ENCODE assay signal across 8 mouse cellular contexts in genomic region chr19:36832951-36833787, GRCm38 (mm10). TPM values are rescaled to one million over a fixed set of nuclear protein-coding genes. Genes with fewer than 3 reads are reported as not detected.
DNase-seq lines count a peak whose midpoint lies in the region; ATAC-seq and TF ChIP-seq lines count a peak whose summit lies in the region.

No protein-coding gene starts in this region.

- no peaks in the 10 kb centered on the region for H3K27me3 ChIP-seq in forebrain, embryonic 13.5 days
- no peaks in the 10 kb centered on the region for H3K27me3 ChIP-seq in hindbrain, embryonic 12.5 days
- H3K27me3 ChIP-seq in limb, embryonic 14.5 days (ENCODE audit: control insufficient read depth, insufficient read depth, low read length): no peaks in the 10 kb centered on the region
- H3K27me3 ChIP-seq in midbrain, embryonic 14.5 days (ENCODE audit: control insufficient read depth, insufficient read depth, low read length): no peaks in the 10 kb centered on the region

- H3K36me3 ChIP-seq in forebrain, embryonic 13.5 days (ENCODE audit: poor library complexity, severe bottlenecking): 0 out of 2 replicates have a peak, but pooled peaks cover 1% of the 10 kb centered on the region
- no peaks in the 10 kb centered on the region for H3K36me3 ChIP-seq in hindbrain, embryonic 12.5 days
- H3K36me3 ChIP-seq in limb, embryonic 14.5 days (ENCODE audit: control insufficient read depth, insufficient read depth, low read length): 0 out of 2 replicates have a peak, but pooled peaks cover under 1% of the 10 kb centered on the region
- H3K36me3 ChIP-seq in midbrain, embryonic 14.5 days (ENCODE audit: control insufficient read depth, insufficient read depth, low read length): peaks cover 2% of the 10 kb centered on the region; the same call in 1 of the 2 replicates

- 7% methylated on average over 19 of the region's 19 CpGs for WGBS in forebrain, embryonic 13.5 days
- 6% methylated on average over 19 of the region's 19 CpGs for WGBS in hindbrain, embryonic 12.5 days
- WGBS in limb, embryonic 14.5 days: 4% methylated on average over 19 of the region's 19 CpGs
- WGBS in midbrain, embryonic 14.5 days: 5% methylated on average over 19 of the region's 19 CpGs

- no peak for TF ChIP-seq POLR2A in bone marrow macrophage, adult 2 months (IDR thresholded peaks at IDR 0.05; ENCODE audit: borderline replicate concordance, low read depth, low read length)
- TF ChIP-seq POLR2A in limb, embryonic 14.5 days (IDR thresholded peaks at IDR 0.05; ENCODE audit: borderline replicate concordance, extremely low read depth, insufficient read depth, insufficient read length): no peak

- no peak for TF ChIP-seq CTCF in bone marrow macrophage, adult 2 months (IDR thresholded peaks at IDR 0.05; ENCODE audit: low read depth, low read length)

- H3K4me2 ChIP-seq in forebrain, embryonic 13.5 days: peak overlapping the region; percentile 88
- H3K4me2 ChIP-seq in hindbrain, embryonic 12.5 days (replicated peaks): peak overlapping the region; percentile 78
- H3K4me2 ChIP-seq in limb, embryonic 14.5 days (replicated peaks; ENCODE audit: low read depth, low read length, severe bottlenecking): peak overlapping the region; percentile 63
- peak overlapping the region; percentile 89 for H3K4me2 ChIP-seq in midbrain, embryonic 14.5 days (ENCODE audit: low read length)

- H3K4me3 ChIP-seq in bone marrow macrophage, adult 2 months (ENCODE audit: insufficient read depth, low read length): peak overlapping the region; percentile 98
- H3K4me3 ChIP-seq in forebrain, embryonic 13.5 days: peak overlapping the region; percentile 88
- peak overlapping the region; percentile 98 for H3K4me3 ChIP-seq in hindbrain, embryonic 12.5 days
- H3K4me3 ChIP-seq in limb, embryonic 14.5 days (replicated peaks; ENCODE audit: low read length): peak overlapping the region; percentile 97
- peak overlapping the region; percentile 97 for H3K4me3 ChIP-seq in midbrain, embryonic 14.5 days (replicated peaks; ENCODE audit: low read depth, low read length)

- peak overlapping the region; percentile 94 for H3K27ac ChIP-seq in bone marrow macrophage, adult 2 months (ENCODE audit: insufficient read depth, low read depth, low read length)
- H3K27ac ChIP-seq in forebrain, embryonic 13.5 days: peak overlapping the region; percentile 89
- peak overlapping the region; percentile 98 for H3K27ac ChIP-seq in hindbrain, embryonic 12.5 days
- H3K27ac ChIP-seq in limb, embryonic 14.5 days (replicated peaks; ENCODE audit: low read depth, low read length): peak overlapping the region; percentile 98
- H3K27ac ChIP-seq in midbrain, embryonic 14.5 days (replicated peaks; ENCODE audit: low read depth, low read length): peak overlapping the region; percentile 97

- peak; percentile 85 for ATAC-seq in CD4-positive, CD25-positive, alpha-beta regulatory T cell, adult 4 months
- ATAC-seq in forebrain, embryonic 13.5 days: no peak
- peak; percentile 53 for ATAC-seq in hindbrain, embryonic 12.5 days (ENCODE audit: low FRiP score)
- ATAC-seq in limb, embryonic 14.5 days (ENCODE audit: low FRiP score, low read depth): peak; percentile 7; the same call in 1 of the 2 replicates
- no peak for ATAC-seq in midbrain, embryonic 14.5 days (ENCODE audit: low FRiP score, low TSS enrichment)
- no peak for ATAC-seq in monocyte, adult 5-6 weeks (replicated peaks; ENCODE audit: insufficient number of reproducible peaks, low FRiP score, low TSS enrichment, poor library complexity, severe bottlenecking)

- peaks cover 15% of the 10 kb centered on the region for H3K4me1 ChIP-seq in bone marrow macrophage, adult 2 months (ENCODE audit: control insufficient read depth, insufficient read depth, low read length)
- H3K4me1 ChIP-seq in forebrain, embryonic 13.5 days: peaks cover 25% of the 10 kb centered on the region
- H3K4me1 ChIP-seq in hindbrain, embryonic 12.5 days: peaks cover 18% of the 10 kb centered on the region
- H3K4me1 ChIP-seq in limb, embryonic 14.5 days (ENCODE audit: control insufficient read depth, insufficient read depth, low read length): peaks cover 17% of the 10 kb centered on the region
- H3K4me1 ChIP-seq in midbrain, embryonic 14.5 days (ENCODE audit: control insufficient read depth, insufficient read depth, low read length): peaks cover 22% of the 10 kb centered on the region

- H3K9me3 ChIP-seq in forebrain, embryonic 13.5 days (replicated peaks): no peaks in the 10 kb centered on the region
- no peaks in the 10 kb centered on the region for H3K9me3 ChIP-seq in hindbrain, embryonic 12.5 days (replicated peaks)
- no peaks in the 10 kb centered on the region for H3K9me3 ChIP-seq in limb, embryonic 14.5 days (ENCODE audit: control insufficient read depth, low read length)
- no peaks in the 10 kb centered on the region for H3K9me3 ChIP-seq in midbrain, embryonic 14.5 days (ENCODE audit: control insufficient read depth, low read length)

- peak overlapping the region; percentile 93 for H3K9ac ChIP-seq in forebrain, embryonic 13.5 days
- H3K9ac ChIP-seq in hindbrain, embryonic 12.5 days: peak overlapping the region; percentile 99
- H3K9ac ChIP-seq in limb, embryonic 14.5 days (ENCODE audit: low read depth, low read length, severe bottlenecking): peak overlapping the region; percentile 98
- H3K9ac ChIP-seq in midbrain, embryonic 14.5 days (replicated peaks; ENCODE audit: low read length): peak overlapping the region; percentile 98

- DNase-seq in limb, embryonic 14.5 days (ENCODE audit: low spot score): peak; percentile 77
- DNase-seq in midbrain, embryonic 14.5 days: peak; percentile 74
- peak; percentile 9 for DNase-seq in thymus, postnatal 25 days

RNA-seq across cellular contexts. Expression of gene Tnks2, which starts 0.9 kb away (rescaled TPM):
- polyA plus RNA-seq in CD4-positive, CD25-positive, alpha-beta regulatory T cell, adult 4 months (2017; shearing (Covaris generic)): 10 to 100 TPM; 23.5 to 34.1 TPM
- polyA plus RNA-seq in bone marrow macrophage, adult 2 months (2012; ENCODE audit: insufficient read depth, insufficient read length, missing spikeins): 38.4 and 46.8 TPM in 2 replicates
- 41.5 and 41.9 TPM in 2 replicates for polyA plus RNA-seq in forebrain, embryonic 13.5 days (2015; fragmentation: Nextera tagmentation; extraction: Ambion mirVana)
- polyA plus RNA-seq in hindbrain, embryonic 12.5 days (2016; fragmentation: Nextera tagmentation; extraction: Ambion mirVana): 99.6 and 99.9 TPM in 2 replicates
- polyA plus RNA-seq in limb, embryonic 14.5 days (2012; rRNA removed): 82.2 and 82.9 TPM in 2 replicates
- polyA plus RNA-seq in limb, embryonic 14.5 days (2014; fragmentation: Nextera tagmentation; extraction: Ambion mirVana): 74.9 and 81.3 TPM in 2 replicates
- 64.1 and 95.9 TPM in 2 replicates for polyA plus RNA-seq in midbrain, embryonic 14.5 days (2014; fragmentation: Nextera tagmentation; extraction: Ambion mirVana)
- total RNA-seq in monocyte, adult 5-6 weeks (2017): 175 to 230 TPM (median 207 TPM) in 3 replicates

Comparison
In these comparisons a context has a peak if more than half of its experiments do, and no peak if none do; other contexts are left out.
1. ATAC-seq: peak in CD4-positive, CD25-positive, alpha-beta regulatory T cell, adult 4 months (single experiment), hindbrain, embryonic 12.5 days (single experiment) and limb, embryonic 14.5 days (single experiment); none in forebrain, embryonic 13.5 days (single experiment), midbrain, embryonic 14.5 days (single experiment) and monocyte, adult 5-6 weeks (single experiment).
2. DNase-seq: peak in every context shown above with its lines; median percentile 77 in limb, embryonic 14.5 days; 74 in midbrain, embryonic 14.5 days; 9 in thymus, postnatal 25 days.
3. Peak in every context shown above with its lines, with median percentiles within 50 percentile points of each other: H3K27ac ChIP-seq, H3K4me3 ChIP-seq, H3K4me2 ChIP-seq and H3K9ac ChIP-seq.